Mouse (Mus musculus) frontal cortex, postnatal 14 days (tissue): ENCODE results near the gene Asb17.
"Not testable (repeated sequence)": the region's sequence is repeated elsewhere in the genome, so short reads cannot be mapped to it uniquely, and the experiment has no call there.

Source experiments
- DNase-seq, 2 experiments: peaks; one replicate each; pipeline ENCODE4 v3.0.0; 2022; ENCODE audit warnings: low spot score in 2 of 2

Gene Asb17

GRCm38 (mm10) chr3:153831873-153832653 lies 11.9 kb upstream of the Asb17 start:
- DNase-seq = no peak

- DNase-seq = no peak
These were observed 11.4 kb upstream of the Asb17 start for GRCm38 (mm10) chr3:153832654-153832945.

GRCm38 (mm10) chr3:153834071-153834470 lies 9.9 kb upstream of the Asb17 start:
- DNase-seq = no peak

GRCm38 (mm10) chr3:153835455-153836086 lies 8.4 kb upstream of the Asb17 start:
- DNase-seq = peak in 1 of 2 experiments; percentile 16

- no peak for DNase-seq
These were observed 7.7 kb upstream of the Asb17 start for GRCm38 (mm10) chr3:153836316-153836715.

- DNase-seq = no peak
These were observed 6.4 kb upstream of the Asb17 start for GRCm38 (mm10) chr3:153837593-153837992.

GRCm38 (mm10) chr3:153844757-153845156 lies 748 bp downstream of the Asb17 start:
- DNase-seq = no peak

- DNase-seq = no peak
These were observed 1.5 kb downstream of the Asb17 start for GRCm38 (mm10) chr3:153845500-153845899.

GRCm38 (mm10) chr3:153846109-153846508 lies 2.1 kb downstream of the Asb17 start:
- DNase-seq = no peak

GRCm38 (mm10) chr3:153847207-153847733 lies 3.3 kb downstream of the Asb17 start:
- DNase-seq = no peak

- DNase-seq = no peak
These were observed 5.5 kb downstream of the Asb17 start for GRCm38 (mm10) chr3:153849368-153850015.

GRCm38 (mm10) chr3:153850759-153851158 lies 6.8 kb downstream of the Asb17 start:
- DNase-seq = no peak

GRCm38 (mm10) chr3:153852266-153852665 lies 8.3 kb downstream of the Asb17 start:
- DNase-seq = no peak

- DNase-seq = no peak
These were observed 14.5 kb downstream of the Asb17 start for GRCm38 (mm10) chr3:153858350-153859001.

- DNase-seq = not testable (repeated sequence)
These were observed 16.4 kb downstream of the Asb17 start for GRCm38 (mm10) chr3:153860392-153860791.

GRCm38 (mm10) chr3:153863816-153864215 lies 19.8 kb downstream of the Asb17 start:
- no peak for DNase-seq

- no peak for DNase-seq
These were observed 20.8 kb downstream of the Asb17 start for GRCm38 (mm10) chr3:153864636-153865429.

- no peak for DNase-seq
These were observed 23.4 kb downstream of the Asb17 start for GRCm38 (mm10) chr3:153867149-153868136.

GRCm38 (mm10) chr3:153871396-153871795 lies 27.4 kb downstream of the Asb17 start:
- DNase-seq = no peak

- DNase-seq = no peak
These were observed 42.3 kb downstream of the Asb17 start for GRCm38 (mm10) chr3:153886296-153886695.
